ENCODE assay signal across 25 mouse cellular contexts in genomic region chr14:77776005-77776531, GRCm38 (mm10).
DNase-seq lines count a peak whose midpoint lies in the region; ATAC-seq and TF ChIP-seq lines count a peak whose summit lies in the region.
"Had no signal": no experiment of that assay in that cellular context is flagged by ENCODE, and none has a peak within 500 bp of the region (broad histone marks: within the 10 kb centered on the region; RNA-seq: fewer than 3 reads in every experiment).

No protein-coding gene starts in this region.

- no peak for TF ChIP-seq POLR2A in brain, embryonic 14.5 days (IDR thresholded peaks at IDR 0.05; ENCODE audit: borderline replicate concordance, extremely low read depth, insufficient read depth, insufficient read length, poor library complexity, severe bottlenecking)

- DNase-seq in frontal cortex, postnatal 36 days (ENCODE audit: low spot score in 2 of 2) = peak; percentile 12 to 17
- DNase-seq in frontal cortex, postnatal 14 days (ENCODE audit: low spot score in 2 of 2) = no peak
- peak; percentile 25 for DNase-seq in midbrain, embryonic 14.5 days
- no peak for DNase-seq in midbrain, embryonic 11.5 days (ENCODE audit: low spot score, missing footprints)
- peak; percentile 53 for DNase-seq in brain, embryonic 14.5 days (ENCODE audit: low read depth)
- no peak for DNase-seq in left cerebral cortex, adult 2 months (ENCODE audit: extremely low spot score in 1 of 2, low spot score in 2 of 2)
- DNase-seq in ovary, postnatal 36 days (ENCODE audit: low spot score) = no peak
- no peak for DNase-seq in B cell, adult 2 months
- DNase-seq: adrenal gland, postnatal 10 days; cerebellum, adult 8-10 months; cerebellum, postnatal 36 days; embryo, embryonic 11 days; gastrocnemius, postnatal 36 days; kidney, postnatal 25 days; lung, adult 18-20 months; lung, postnatal 14 days; right cerebral cortex, postnatal 14 days; thymus, postnatal 25 days had no signal

- H3K9ac ChIP-seq in midbrain, embryonic 14.5 days (replicated peaks; ENCODE audit: low read length) = no peak overlapping the region
- H3K9ac ChIP-seq in midbrain, embryonic 11.5 days (ENCODE audit: low read length) = no peak overlapping the region
- H3K9ac ChIP-seq: embryonic facial prominence, embryonic 13.5 days; limb, embryonic 13.5 days; liver, embryonic 12.5 days; neural tube, embryonic 15.5 days had no signal

- H3K27me3 ChIP-seq in midbrain, embryonic 14.5 days (ENCODE audit: control insufficient read depth, insufficient read depth, low read length) = no peaks in the 10 kb centered on the region
- H3K27me3 ChIP-seq in midbrain, embryonic 11.5 days (ENCODE audit: control insufficient read depth, insufficient read depth, low read length) = no peaks in the 10 kb centered on the region
- H3K27me3 ChIP-seq: embryonic facial prominence, embryonic 13.5 days; limb, embryonic 13.5 days; liver, embryonic 12.5 days; neural tube, embryonic 15.5 days had no signal

- H3K4me3 ChIP-seq in midbrain, embryonic 14.5 days (replicated peaks; ENCODE audit: low read depth, low read length) = no peak overlapping the region
- H3K4me3 ChIP-seq in midbrain, embryonic 11.5 days (ENCODE audit: low read depth, low read length) = no peak overlapping the region
- no peak overlapping the region for H3K4me3 ChIP-seq in left cerebral cortex, adult 2 months
- H3K4me3 ChIP-seq: embryonic facial prominence, embryonic 13.5 days; erythroblast, embryonic 14.5 days; hindbrain, embryonic 10.5 days; limb, embryonic 13.5 days; liver, embryonic 12.5 days; neural tube, embryonic 15.5 days had no signal

- WGBS in midbrain, embryonic 14.5 days = 64% methylated on average over 11 of the region's 11 CpGs
- WGBS in midbrain, embryonic 11.5 days = 82% methylated on average over 11 of the region's 11 CpGs

- H3K27ac ChIP-seq in midbrain, embryonic 14.5 days (replicated peaks; ENCODE audit: low read depth, low read length) = 0 out of 2 replicates have a peak overlapping the region, but pooled peaks have one; percentile 43
- no peak overlapping the region for H3K27ac ChIP-seq in midbrain, embryonic 11.5 days (ENCODE audit: low read depth, low read length)
- H3K27ac ChIP-seq in left cerebral cortex, adult 2 months = peak overlapping the region; percentile 19
- H3K27ac ChIP-seq: embryonic facial prominence, embryonic 13.5 days; hindbrain, embryonic 10.5 days; limb, embryonic 13.5 days; liver, embryonic 12.5 days; neural tube, embryonic 15.5 days had no signal

- intact Hi-C loops in left cerebral cortex, adult 2 months (cut with DNase I) = no loop called here

- H3K9me3 ChIP-seq in midbrain, embryonic 14.5 days (ENCODE audit: control insufficient read depth, low read length) = no peaks in the 10 kb centered on the region
- no peaks in the 10 kb centered on the region for H3K9me3 ChIP-seq in midbrain, embryonic 11.5 days (ENCODE audit: control insufficient read depth, low read length)
- H3K9me3 ChIP-seq: embryonic facial prominence, embryonic 13.5 days; limb, embryonic 13.5 days; liver, embryonic 12.5 days; neural tube, embryonic 15.5 days had no signal

- no peak for TF ChIP-seq CTCF in brain, embryonic 14.5 days (IDR thresholded peaks at IDR 0.05; ENCODE audit: borderline replicate concordance, extremely low read depth, insufficient read depth, insufficient read length)
- TF ChIP-seq CTCF in left cerebral cortex, adult 2 months (IDR thresholded peaks at IDR 0.05) = no peak

- H3K36me3 ChIP-seq in midbrain, embryonic 14.5 days (ENCODE audit: control insufficient read depth, insufficient read depth, low read length) = no peaks in the 10 kb centered on the region
- H3K36me3 ChIP-seq in midbrain, embryonic 11.5 days (ENCODE audit: control insufficient read depth, insufficient read depth, low read length) = no peaks in the 10 kb centered on the region
- H3K36me3 ChIP-seq: embryonic facial prominence, embryonic 13.5 days; hindbrain, embryonic 10.5 days; limb, embryonic 13.5 days; liver, embryonic 12.5 days; neural tube, embryonic 15.5 days had no signal

- ATAC-seq in midbrain, embryonic 14.5 days (ENCODE audit: low FRiP score, low TSS enrichment) = no peak
- no peak for ATAC-seq in midbrain, embryonic 11.5 days (ENCODE audit: low FRiP score)
- ATAC-seq: intestine, postnatal 0 days; liver, embryonic 12.5 days had no signal

- 0 out of 2 replicates have a peak, but pooled peaks cover 5% of the 10 kb centered on the region for H3K4me1 ChIP-seq in midbrain, embryonic 14.5 days (ENCODE audit: control insufficient read depth, insufficient read depth, low read length)
- H3K4me1 ChIP-seq in midbrain, embryonic 11.5 days (ENCODE audit: control insufficient read depth, insufficient read depth, low read length) = no peaks in the 10 kb centered on the region
- H3K4me1 ChIP-seq: embryonic facial prominence, embryonic 13.5 days; hindbrain, embryonic 10.5 days; limb, embryonic 13.5 days; liver, embryonic 12.5 days; neural tube, embryonic 15.5 days had no signal

- no peak overlapping the region for H3K4me2 ChIP-seq in midbrain, embryonic 14.5 days (ENCODE audit: low read length)
- H3K4me2 ChIP-seq in midbrain, embryonic 11.5 days = no peak overlapping the region
- H3K4me2 ChIP-seq: embryonic facial prominence, embryonic 13.5 days; limb, embryonic 13.5 days; liver, embryonic 12.5 days; neural tube, embryonic 15.5 days had no signal

Comparison
In these comparisons a context has a peak if more than half of its experiments do, and no peak if none do; other contexts are left out.
1. DNase-seq: peak in frontal cortex, postnatal 36 days (2 of 2), midbrain, embryonic 14.5 days (single experiment) and brain, embryonic 14.5 days (single experiment); none in frontal cortex, postnatal 14 days (0 of 2), midbrain, embryonic 11.5 days (single experiment), left cerebral cortex, adult 2 months (0 of 2), ovary, postnatal 36 days (single experiment) and B cell, adult 2 months (0 of 2).